Mouse (Mus musculus) erythroblast, embryonic 14.5 days (primary cell): ENCODE data around the gene Spocd1.
"Not testable (repeated sequence)": the region's sequence is repeated elsewhere in the genome, so short reads cannot be mapped to it uniquely, and the experiment has no call there.

Experiments
- GATA1 ChIP-seq: IDR thresholded peaks from 2 replicates; pipeline ENCODE4 v1.6.1; 2012; ENCODE audit warnings: low read length, inconsistent platforms, mixed read lengths
- TAL1 ChIP-seq: IDR thresholded peaks from 3 replicates; pipeline ENCODE4 v1.6.1; 2012; ENCODE audit warnings: low read length, inconsistent platforms, mixed read lengths

- TF ChIP-seq TAL1, GATA1: not testable (repeated sequence)
These were observed 30.2 kb upstream of the Spocd1 start for GRCm38 (mm10) chr4:129898815-129899214.
